Mouse (Mus musculus): Measurements from ENCODE around the gene Ino80e. TPM values are rescaled to one million over a fixed set of nuclear protein-coding genes. Genes with fewer than 3 reads are reported as not detected.

Gene Ino80e
- polyA plus RNA-seq, 1 experiment from 2014 or later: 64.8 TPM

GRCm38 (mm10) chr7:126823940-126824339 is 38.2 kb downstream of the Ino80e start:
- no peak overlapping the region for H3K27ac ChIP-seq (ENCODE audit: low read length)
- H3K4me2 ChIP-seq (ENCODE audit: low read depth, low read length): no peak overlapping the region
- no peaks in the 10 kb centered on the region for H3K9me3 ChIP-seq (replicated peaks; ENCODE audit: control insufficient read depth, low read length)
- H3K4me3 ChIP-seq (replicated peaks; ENCODE audit: low read length): no peak overlapping the region
- no peak overlapping the region for H3K9ac ChIP-seq (ENCODE audit: low read length)
- 0 out of 2 replicates have a peak, but pooled peaks cover 3% of the 10 kb centered on the region for H3K4me1 ChIP-seq (ENCODE audit: control insufficient read depth, insufficient read depth, low read length)
- no peak; the same call in 1 of the 2 replicates for ATAC-seq (ENCODE audit: insufficient read depth, low FRiP score)
- H3K36me3 ChIP-seq (ENCODE audit: control insufficient read depth, insufficient read depth, low read length): no peaks in the 10 kb centered on the region
- 14% methylated on average over 10 of the region's 10 CpGs for WGBS
- peaks cover 22% of the 10 kb centered on the region for H3K27me3 ChIP-seq (ENCODE audit: control insufficient read depth, insufficient read depth, low read length)

GRCm38 (mm10) chr7:126823202-126823711 is 38.9 kb downstream of the Ino80e start:
- H3K36me3 ChIP-seq (ENCODE audit: control insufficient read depth, insufficient read depth, low read length): no peaks in the 10 kb centered on the region
- no peak for ATAC-seq (ENCODE audit: insufficient read depth, low FRiP score)
- under 1% methylated on average over 18 of the region's 19 CpGs for WGBS
- peak overlapping the region; percentile 54 for H3K4me2 ChIP-seq (ENCODE audit: low read depth, low read length)
- no peaks in the 10 kb centered on the region for H3K9me3 ChIP-seq (replicated peaks; ENCODE audit: control insufficient read depth, low read length)
- 0 out of 2 replicates have a peak, but pooled peaks cover 3% of the 10 kb centered on the region for H3K4me1 ChIP-seq (ENCODE audit: control insufficient read depth, insufficient read depth, low read length)
- H3K27me3 ChIP-seq (ENCODE audit: control insufficient read depth, insufficient read depth, low read length): peaks cover 22% of the 10 kb centered on the region
- H3K9ac ChIP-seq (ENCODE audit: low read length): peak overlapping the region; percentile 49; the same call in 1 of the 2 replicates
- H3K4me3 ChIP-seq (replicated peaks; ENCODE audit: low read length): peak overlapping the region; percentile 27
- H3K27ac ChIP-seq (ENCODE audit: low read length): no peak overlapping the region

- Histone ChIP-seq H3K36me3 (ENCODE audit: control insufficient read depth, insufficient read depth, low read length) (no peaks in the 10 kb centered on the region), H3K4me2 (ENCODE audit: low read depth, low read length) (peak overlapping the region; percentile 54; the same call in 1 of the 2 replicates), H3K9ac (ENCODE audit: low read length) (no peak overlapping the region), H3K4me3 (replicated peaks; ENCODE audit: low read length) (peak overlapping the region; percentile 27; the same call in 1 of the 2 replicates), H3K27ac (ENCODE audit: low read length) (no peak overlapping the region), H3K27me3 (ENCODE audit: control insufficient read depth, insufficient read depth, low read length) (peaks cover 22% of the 10 kb centered on the region), H3K4me1 (ENCODE audit: control insufficient read depth, insufficient read depth, low read length) (0 out of 2 replicates have a peak, but pooled peaks cover 3% of the 10 kb centered on the region), H3K9me3 (replicated peaks; ENCODE audit: control insufficient read depth, low read length) (no peaks in the 10 kb centered on the region)
- 20% methylated on average over 9 of the region's 9 CpGs for WGBS
- no peak; the same call in 1 of the 2 replicates for ATAC-seq (ENCODE audit: insufficient read depth, low FRiP score)
These were observed 39.4 kb downstream of the Ino80e start for GRCm38 (mm10) chr7:126822741-126823140.

- no peak overlapping the region for H3K4me3 ChIP-seq (replicated peaks; ENCODE audit: low read length)
- no peaks in the 10 kb centered on the region for H3K36me3 ChIP-seq (ENCODE audit: control insufficient read depth, insufficient read depth, low read length)
- H3K27ac ChIP-seq (ENCODE audit: low read length): no peak overlapping the region
- 19% methylated on average over 7 of the region's 7 CpGs for WGBS
- no peak overlapping the region for H3K9ac ChIP-seq (ENCODE audit: low read length)
- H3K4me2 ChIP-seq (ENCODE audit: low read depth, low read length): no peak overlapping the region
- no peaks in the 10 kb centered on the region for H3K9me3 ChIP-seq (replicated peaks; ENCODE audit: control insufficient read depth, low read length)
- peak; percentile 25; the same call in 1 of the 2 replicates for ATAC-seq (ENCODE audit: insufficient read depth, low FRiP score)
- H3K27me3 ChIP-seq (ENCODE audit: control insufficient read depth, insufficient read depth, low read length): peaks cover 22% of the 10 kb centered on the region
- 0 out of 2 replicates have a peak, but pooled peaks cover 3% of the 10 kb centered on the region for H3K4me1 ChIP-seq (ENCODE audit: control insufficient read depth, insufficient read depth, low read length)
These were observed 40.2 kb downstream of the Ino80e start for GRCm38 (mm10) chr7:126821835-126822511.

GRCm38 (mm10) chr7:126818818-126819217 is 43.4 kb downstream of the Ino80e start:
- H3K9me3 ChIP-seq (replicated peaks; ENCODE audit: control insufficient read depth, low read length): no peaks in the 10 kb centered on the region
- H3K36me3 ChIP-seq (ENCODE audit: control insufficient read depth, insufficient read depth, low read length): no peaks in the 10 kb centered on the region
- no peak overlapping the region for H3K9ac ChIP-seq (ENCODE audit: low read length)
- 21% methylated on average over 1 of the region's 1 CpGs for WGBS
- peaks cover 10% of the 10 kb centered on the region for H3K27me3 ChIP-seq (ENCODE audit: control insufficient read depth, insufficient read depth, low read length)
- H3K4me3 ChIP-seq (replicated peaks; ENCODE audit: low read length): no peak overlapping the region
- 0 out of 2 replicates have a peak, but pooled peaks cover 3% of the 10 kb centered on the region for H3K4me1 ChIP-seq (ENCODE audit: control insufficient read depth, insufficient read depth, low read length)
- no peak overlapping the region for H3K27ac ChIP-seq (ENCODE audit: low read length)
- ATAC-seq (ENCODE audit: insufficient read depth, low FRiP score): no peak
- no peak overlapping the region for H3K4me2 ChIP-seq (ENCODE audit: low read depth, low read length)

GRCm38 (mm10) chr7:126817595-126817994 is 44.6 kb downstream of the Ino80e start:
- no peaks in the 10 kb centered on the region for H3K4me1 ChIP-seq (ENCODE audit: control insufficient read depth, insufficient read depth, low read length)
- H3K27ac ChIP-seq (ENCODE audit: low read length): no peak overlapping the region
- no peak overlapping the region for H3K4me2 ChIP-seq (ENCODE audit: low read depth, low read length)
- WGBS: 78% methylated on average over 7 of the region's 7 CpGs
- no peaks in the 10 kb centered on the region for H3K36me3 ChIP-seq (ENCODE audit: control insufficient read depth, insufficient read depth, low read length)
- H3K4me3 ChIP-seq (replicated peaks; ENCODE audit: low read length): no peak overlapping the region
- peaks cover under 1% of the 10 kb centered on the region for H3K27me3 ChIP-seq (ENCODE audit: control insufficient read depth, insufficient read depth, low read length)
- H3K9ac ChIP-seq (ENCODE audit: low read length): no peak overlapping the region
- no peaks in the 10 kb centered on the region for H3K9me3 ChIP-seq (replicated peaks; ENCODE audit: control insufficient read depth, low read length)
- ATAC-seq (ENCODE audit: insufficient read depth, low FRiP score): no peak

- H3K36me3 ChIP-seq (ENCODE audit: control insufficient read depth, insufficient read depth, low read length): no peaks in the 10 kb centered on the region
- no peaks in the 10 kb centered on the region for H3K9me3 ChIP-seq (replicated peaks; ENCODE audit: control insufficient read depth, low read length)
- H3K4me2 ChIP-seq (ENCODE audit: low read depth, low read length): no peak overlapping the region
- WGBS: 80% methylated on average over 8 of the region's 8 CpGs
- H3K27ac ChIP-seq (ENCODE audit: low read length): no peak overlapping the region
- no peaks in the 10 kb centered on the region for H3K4me1 ChIP-seq (ENCODE audit: control insufficient read depth, insufficient read depth, low read length)
- H3K4me3 ChIP-seq (replicated peaks; ENCODE audit: low read length): no peak overlapping the region
- no peak for ATAC-seq (ENCODE audit: insufficient read depth, low FRiP score)
- no peak overlapping the region for H3K9ac ChIP-seq (ENCODE audit: low read length)
- H3K27me3 ChIP-seq (ENCODE audit: control insufficient read depth, insufficient read depth, low read length): no peaks in the 10 kb centered on the region
These were observed 45.7 kb downstream of the Ino80e start for GRCm38 (mm10) chr7:126816494-126816893.

- Histone ChIP-seq H3K4me1 (ENCODE audit: control insufficient read depth, insufficient read depth, low read length) (no peaks in the 10 kb centered on the region), H3K4me3 (replicated peaks; ENCODE audit: low read length) (no peak overlapping the region), H3K9me3 (replicated peaks; ENCODE audit: control insufficient read depth, low read length) (no peaks in the 10 kb centered on the region), H3K27ac (ENCODE audit: low read length) (no peak overlapping the region), H3K27me3 (ENCODE audit: control insufficient read depth, insufficient read depth, low read length) (no peaks in the 10 kb centered on the region), H3K9ac (ENCODE audit: low read length) (no peak overlapping the region), H3K36me3 (ENCODE audit: control insufficient read depth, insufficient read depth, low read length) (no peaks in the 10 kb centered on the region), H3K4me2 (ENCODE audit: low read depth, low read length) (no peak overlapping the region)
- ATAC-seq (ENCODE audit: insufficient read depth, low FRiP score): no peak
- WGBS: 61% methylated on average over 8 of the region's 8 CpGs
These were observed 46.4 kb downstream of the Ino80e start for GRCm38 (mm10) chr7:126815726-126816222.

GRCm38 (mm10) chr7:126809723-126810369 is 52.3 kb downstream of the Ino80e start:
- Histone ChIP-seq H3K9me3 (replicated peaks; ENCODE audit: control insufficient read depth, low read length) (no peaks in the 10 kb centered on the region), H3K4me1 (ENCODE audit: control insufficient read depth, insufficient read depth, low read length) (peaks cover 11% of the 10 kb centered on the region), H3K4me3 (replicated peaks; ENCODE audit: low read length) (no peak overlapping the region), H3K4me2 (ENCODE audit: low read depth, low read length) (peak overlapping the region; percentile 69), H3K27ac (ENCODE audit: low read length) (peak overlapping the region; percentile 83; the same call in 1 of the 2 replicates), H3K36me3 (ENCODE audit: control insufficient read depth, insufficient read depth, low read length) (no peaks in the 10 kb centered on the region), H3K9ac (ENCODE audit: low read length) (peak overlapping the region; percentile 82; the same call in 1 of the 2 replicates), H3K27me3 (ENCODE audit: control insufficient read depth, insufficient read depth, low read length) (no peaks in the 10 kb centered on the region)
- WGBS: 51% methylated on average over 5 of the region's 5 CpGs
- ATAC-seq (ENCODE audit: insufficient read depth, low FRiP score): no peak
